Mouse (Mus musculus) right cerebral cortex, adult 18-20 months (tissue): ENCODE data around the gene Zfp72.

Experiments used
- DNase-seq: peaks from one replicate; pipeline ENCODE4 v3.0.0; 2022; ENCODE audit warnings: mixed read lengths

Zfp72 gene

GRCm38 (mm10) chr13:74390371-74390990, at the start of gene Zfp72:
Gene Zfp72 (minus strand): TSS chr13:74390836.
- peak; percentile 85 for DNase-seq

- no peak for DNase-seq
Measured at GRCm38 (mm10) chr13:74439895-74440294, 49.3 kb upstream of the Zfp72 start.

- no peak for DNase-seq
Measured at GRCm38 (mm10) chr13:74399298-74399839, 8.7 kb upstream of the Zfp72 start, which contains the start of gene Ftl1-ps1. Gene Ftl1-ps1 (plus strand): TSS chr13:74399694.

GRCm38 (mm10) chr13:74391156-74391555, 520 bp upstream of the Zfp72 start:
- no peak for DNase-seq

GRCm38 (mm10) chr13:74389730-74390129, 906 bp downstream of the Zfp72 start:
- no peak for DNase-seq

GRCm38 (mm10) chr13:74382289-74382688, 8.3 kb downstream of the Zfp72 start:
- no peak for DNase-seq

GRCm38 (mm10) chr13:74381533-74382276, 8.9 kb downstream of the Zfp72 start:
- DNase-seq = no peak

- DNase-seq = no peak
Measured at GRCm38 (mm10) chr13:74363859-74364235, 26.8 kb downstream of the Zfp72 start, which contains the start of gene Lrrc14b. Gene Lrrc14b (minus strand): TSS chr13:74364005.

GRCm38 (mm10) chr13:74363176-74363858, 27.3 kb downstream of the Zfp72 start:
- no peak for DNase-seq

- DNase-seq = no peak
Measured at GRCm38 (mm10) chr13:74362218-74362617, 28.4 kb downstream of the Zfp72 start.

GRCm38 (mm10) chr13:74356491-74356890, 34.1 kb downstream of the Zfp72 start:
- DNase-seq = no peak

- no peak for DNase-seq
Measured at GRCm38 (mm10) chr13:74350435-74350906, 40.2 kb downstream of the Zfp72 start.

- DNase-seq = peak; percentile 96
Measured at GRCm38 (mm10) chr13:74349566-74350434, 40.8 kb downstream of the Zfp72 start, which contains the start of the genes Sdha and Ccdc127. Gene Sdha (minus strand): TSS chr13:74350280. Gene Ccdc127 (plus strand): TSS chr13:74350309.

GRCm38 (mm10) chr13:74341036-74341435, 49.6 kb downstream of the Zfp72 start:
- DNase-seq = no peak

GRCm38 (mm10) chr13:74329321-74329720, 61.3 kb downstream of the Zfp72 start:
- no peak for DNase-seq
